Mouse (Mus musculus) left cerebral cortex, adult 9 months (tissue): ENCODE results near the gene Pemt.

ENCODE experiments used
- DNase-seq, 2 experiments: peaks; one replicate each; pipeline ENCODE4 v3.0.0; 2022; ENCODE audit warnings: low spot score in 2 of 2

The Pemt gene

DNA sequence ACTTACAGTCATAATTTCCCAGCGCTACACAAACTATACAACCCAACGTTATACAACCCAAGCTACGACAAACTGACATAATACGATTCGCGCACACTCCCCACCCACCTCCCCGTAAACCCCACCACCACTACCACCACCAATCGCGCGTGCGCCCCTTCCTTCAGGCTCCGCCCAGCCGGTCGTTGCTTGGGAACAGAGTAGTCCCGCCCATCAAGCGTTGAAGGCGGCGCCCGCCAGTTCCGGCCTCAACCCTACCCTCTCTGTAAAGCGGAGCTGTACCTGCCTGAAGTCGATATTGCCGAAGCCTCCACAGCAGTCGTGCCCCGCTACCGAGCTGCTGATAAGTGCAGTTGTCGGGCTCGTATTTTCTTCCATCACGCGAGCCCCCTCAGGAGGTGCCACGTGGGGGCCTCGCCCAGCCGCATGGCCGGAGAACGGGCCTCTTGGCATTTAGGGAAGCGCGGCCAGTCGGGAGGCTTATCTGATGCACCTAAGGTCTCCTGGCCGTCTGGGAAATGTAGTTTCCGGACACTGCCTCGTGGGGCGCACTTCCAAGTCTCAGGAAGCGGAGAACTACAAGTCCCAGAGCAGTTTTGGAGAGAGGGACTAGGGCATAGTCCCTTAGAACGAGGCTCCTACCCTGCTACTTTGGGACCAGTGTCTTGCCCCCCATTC is at the start of gene Pemt:
Pemt (minus strand) TSS at position 432 of the 678 bp plus-strand sequence.
- DNase-seq: peak; percentile 94 to 99

DNA sequence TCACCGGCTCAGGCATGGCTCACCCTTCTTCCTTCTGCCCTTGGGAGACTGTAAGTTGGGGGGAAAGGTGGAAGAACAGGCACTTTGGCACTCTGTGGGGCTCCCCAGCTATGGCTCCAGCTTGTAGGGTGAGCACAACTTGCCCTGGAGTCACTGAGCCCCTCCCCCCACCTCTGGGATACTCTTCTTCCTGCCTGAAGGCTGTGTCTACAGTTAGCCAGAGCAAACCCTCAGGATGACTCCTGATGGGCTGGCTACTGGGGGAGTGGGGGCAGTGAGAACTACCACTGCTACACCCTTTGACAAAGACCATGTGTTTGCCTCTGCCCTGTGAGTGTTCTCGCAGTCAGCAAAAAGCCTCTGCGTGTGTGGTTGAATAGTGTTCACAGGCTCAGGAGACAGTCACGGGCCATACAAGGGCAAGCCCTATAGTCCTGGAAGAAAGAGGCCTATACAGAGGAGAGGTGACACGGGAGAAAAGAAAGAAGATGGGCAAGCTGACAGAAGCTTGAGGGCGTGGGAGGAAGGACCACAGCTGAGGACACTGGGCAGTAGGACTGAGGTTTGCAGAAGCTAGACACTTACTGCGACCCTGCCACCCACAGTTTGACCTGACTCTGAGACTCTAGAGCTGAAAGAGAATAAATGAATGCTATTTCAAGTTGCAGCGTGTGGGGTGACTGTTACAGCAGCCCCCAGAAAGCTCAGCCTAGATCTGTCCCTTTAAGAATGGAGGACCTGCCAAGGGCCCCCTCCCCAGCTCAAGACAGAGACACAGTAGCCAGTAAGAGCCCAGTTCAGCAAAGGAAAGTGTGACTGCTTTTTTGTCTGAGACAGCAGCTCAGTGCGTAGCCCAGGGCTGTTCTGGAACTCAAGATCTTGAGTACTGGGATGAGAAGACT is 48.9 kb upstream of the Pemt start:
- DNase-seq: no peak

DNA sequence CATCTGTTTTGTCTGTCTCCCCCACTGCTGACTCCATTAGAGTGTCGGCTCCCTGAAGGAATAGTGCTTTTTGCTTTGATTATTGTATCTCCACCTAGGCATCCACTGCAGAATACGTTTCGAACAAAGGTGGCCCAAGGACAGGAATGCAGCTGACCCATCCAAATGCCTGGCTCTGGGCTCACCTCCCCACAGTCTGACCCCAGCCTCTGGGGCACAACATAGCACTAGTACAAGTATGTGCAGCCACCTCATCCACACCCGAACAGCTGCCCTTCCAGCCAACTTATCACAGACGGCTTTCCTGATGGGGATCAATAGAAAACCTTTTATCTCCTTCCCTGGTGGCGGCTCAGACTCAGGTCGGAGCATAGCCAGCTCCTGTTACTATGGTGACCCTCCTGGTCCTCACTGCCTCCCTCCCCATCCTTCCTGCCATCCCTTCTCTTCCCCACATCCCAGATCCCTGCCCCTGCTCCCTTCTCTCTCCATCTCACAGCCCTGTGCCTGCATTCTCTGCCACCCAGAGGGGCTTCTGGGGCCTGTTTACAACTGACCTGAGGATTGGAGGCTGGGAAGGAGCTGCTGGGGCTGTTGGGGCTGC is 47.8 kb upstream of the Pemt start:
- no peak for DNase-seq

DNA sequence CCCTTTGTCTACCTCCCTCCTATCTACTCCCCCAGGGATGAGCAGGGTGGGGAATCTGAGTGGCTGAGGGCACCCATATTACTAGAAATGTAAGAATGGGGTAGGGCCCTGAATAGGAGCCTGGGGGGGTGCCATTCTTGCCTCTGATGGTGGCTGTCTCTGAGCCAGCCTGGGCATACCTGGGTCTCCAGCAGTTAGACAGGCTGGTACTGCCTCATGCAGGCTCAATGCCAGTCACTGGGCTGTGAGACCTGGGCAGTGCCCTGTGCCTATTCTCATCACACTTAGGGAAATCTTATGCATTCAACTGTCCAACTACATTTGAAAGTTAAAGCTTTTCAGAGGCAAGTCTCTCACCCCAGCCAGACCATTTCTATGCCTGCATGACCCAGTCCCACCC is 46.9 kb upstream of the Pemt start:
- DNase-seq: no peak

DNA sequence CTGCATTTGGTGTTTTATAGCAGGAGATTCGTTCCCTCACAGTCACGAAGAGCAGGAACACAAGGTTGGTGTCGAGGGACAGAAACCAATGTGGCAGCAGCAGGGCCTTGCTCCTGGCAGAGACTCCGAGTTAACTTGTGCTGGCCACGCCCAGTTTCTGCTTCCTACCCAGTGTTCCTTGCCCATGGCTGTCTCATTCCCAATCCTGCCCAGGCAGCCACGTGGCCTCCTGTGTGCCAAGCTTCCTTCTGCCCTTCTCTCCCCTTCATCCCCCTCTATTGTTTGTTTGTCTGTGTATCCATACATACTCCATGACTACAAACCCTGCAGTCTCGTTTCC is 45.1 kb upstream of the Pemt start:
- DNase-seq: no peak

DNA sequence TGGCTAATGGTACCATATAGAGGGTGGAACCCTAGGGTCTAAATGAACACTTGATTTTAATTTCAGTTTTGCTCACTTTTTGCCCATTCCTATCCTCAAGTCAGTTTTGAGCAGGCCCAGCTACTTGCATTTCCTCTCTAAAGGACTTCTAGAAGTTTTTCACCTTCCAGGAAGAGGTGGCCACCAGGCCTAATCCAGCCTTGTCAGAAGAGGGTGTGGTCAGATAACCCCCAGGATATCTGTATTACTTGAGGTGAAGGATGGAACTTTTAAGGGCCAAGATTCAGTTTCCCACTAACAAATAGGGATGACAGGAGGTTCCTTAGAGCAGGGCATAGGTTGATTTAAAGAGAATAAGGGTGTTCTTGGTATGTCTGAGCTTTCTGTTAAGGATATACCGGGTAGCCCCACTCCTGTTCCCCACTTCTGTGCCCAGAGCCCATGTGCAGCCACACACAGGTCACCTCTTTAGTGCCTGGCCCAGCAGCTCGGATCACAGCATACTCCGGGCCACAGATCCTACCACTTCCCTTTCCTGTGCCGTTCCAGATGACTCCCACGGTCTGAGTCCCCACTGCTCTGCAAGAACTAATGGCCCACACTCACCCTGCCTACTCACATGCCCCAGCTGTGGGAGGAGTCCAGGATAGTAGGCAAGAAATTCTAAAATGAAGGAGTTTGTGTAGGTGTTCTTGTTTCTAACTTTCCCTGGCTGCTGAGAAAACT is 44.6 kb upstream of the Pemt start:
- peak in 1 of 2 experiments; percentile 11 for DNase-seq

DNA sequence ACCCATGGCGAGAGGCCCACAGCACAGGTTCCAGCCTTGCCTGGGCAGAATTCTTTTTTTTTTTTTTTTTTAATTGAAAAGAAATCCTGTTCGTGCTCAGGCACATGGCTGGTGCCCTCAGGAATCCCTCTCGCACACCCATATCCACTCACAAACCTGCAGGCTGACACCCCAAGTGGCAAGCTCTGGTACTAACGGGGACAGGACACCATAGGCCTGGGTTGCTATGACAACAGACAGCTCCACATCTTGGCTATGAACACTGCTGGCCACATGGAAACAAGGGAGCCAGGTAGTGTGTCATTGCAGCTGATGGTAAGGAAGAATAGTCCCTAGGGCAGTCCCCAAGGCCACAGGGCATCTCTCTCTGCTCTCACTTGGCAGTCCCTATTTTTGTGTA is 42.7 kb upstream of the Pemt start:
- peak in 1 of 2 experiments; percentile 66 for DNase-seq

DNA sequence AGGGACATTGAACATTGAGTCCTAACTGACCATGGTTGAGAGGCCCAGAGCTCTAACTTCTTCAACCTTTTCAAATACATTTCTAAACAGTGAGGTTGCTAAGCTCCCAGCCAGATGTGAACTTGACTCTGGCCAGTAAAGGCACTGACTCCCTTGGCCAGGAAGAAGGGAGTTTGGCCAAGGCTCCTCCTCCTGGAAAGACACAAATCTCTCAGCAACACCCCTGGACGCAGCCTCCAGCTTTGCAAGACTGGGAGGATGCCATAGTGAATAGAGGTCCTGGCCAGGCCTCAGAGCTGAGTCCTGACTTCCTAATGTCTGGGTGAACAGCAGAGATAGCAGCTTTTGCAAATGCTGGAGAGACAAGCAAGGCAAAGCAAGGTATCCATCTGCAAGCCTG is 40.4 kb upstream of the Pemt start:
- no peak for DNase-seq

DNA sequence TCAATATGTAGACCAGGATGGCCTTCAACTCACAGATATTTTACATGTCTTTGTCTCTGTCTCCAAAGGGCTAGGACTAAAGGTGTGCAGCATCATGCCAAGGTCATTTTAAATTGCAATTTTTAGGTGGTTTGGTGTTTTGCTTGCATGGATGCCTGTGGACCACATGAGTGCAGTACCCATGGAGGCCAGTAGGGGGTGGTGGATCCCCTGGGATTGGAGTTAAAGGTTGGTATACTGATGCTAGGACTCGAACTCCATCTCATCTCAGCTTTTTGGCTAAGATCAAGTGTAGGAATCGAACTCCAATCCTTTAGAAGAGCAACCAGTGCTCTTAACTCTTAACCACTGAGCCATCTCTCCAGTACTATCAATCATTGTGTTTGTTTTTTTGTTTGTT is 38.3 kb upstream of the Pemt start:
- no peak for DNase-seq

DNA sequence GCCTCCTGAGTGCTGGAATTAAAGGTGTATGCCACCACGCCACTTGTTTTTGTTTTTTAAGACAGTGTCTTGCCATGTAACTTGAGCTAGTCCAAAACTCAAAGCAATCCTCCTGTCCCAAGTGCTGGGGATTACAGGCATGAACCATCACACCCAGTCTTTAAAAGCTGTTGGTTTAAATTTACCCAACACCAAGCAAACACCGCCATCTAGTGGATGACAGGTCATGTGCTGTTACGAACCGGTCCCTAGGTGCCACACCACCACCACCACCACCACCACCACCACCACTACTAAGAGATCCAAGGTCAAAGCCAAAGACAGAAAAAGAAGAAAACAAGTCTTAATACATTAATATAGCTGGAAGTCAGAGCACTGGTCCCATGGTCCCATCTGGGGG is 30.5 kb upstream of the Pemt start:
- peak in 1 of 2 experiments; percentile 83 for DNase-seq

DNA sequence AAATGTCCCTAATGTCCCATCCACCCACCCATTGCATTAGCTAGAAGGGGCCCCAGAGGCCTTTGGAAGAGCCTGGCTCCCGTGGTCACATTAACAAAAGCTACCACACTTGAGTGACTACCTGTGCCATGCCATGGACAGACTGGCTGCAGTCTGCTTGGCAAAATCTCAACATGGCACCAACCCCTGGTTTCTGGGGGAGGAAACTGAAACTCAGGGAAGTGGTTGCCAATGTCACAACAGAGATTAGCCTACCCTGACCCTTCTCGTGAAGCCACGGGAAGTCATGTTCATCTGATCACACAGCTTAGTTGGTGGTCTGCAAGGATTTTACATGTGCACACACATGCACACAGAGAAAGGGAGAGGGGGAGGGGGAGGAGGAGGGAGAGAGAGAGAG is 29.9 kb upstream of the Pemt start:
- DNase-seq: no peak

DNA sequence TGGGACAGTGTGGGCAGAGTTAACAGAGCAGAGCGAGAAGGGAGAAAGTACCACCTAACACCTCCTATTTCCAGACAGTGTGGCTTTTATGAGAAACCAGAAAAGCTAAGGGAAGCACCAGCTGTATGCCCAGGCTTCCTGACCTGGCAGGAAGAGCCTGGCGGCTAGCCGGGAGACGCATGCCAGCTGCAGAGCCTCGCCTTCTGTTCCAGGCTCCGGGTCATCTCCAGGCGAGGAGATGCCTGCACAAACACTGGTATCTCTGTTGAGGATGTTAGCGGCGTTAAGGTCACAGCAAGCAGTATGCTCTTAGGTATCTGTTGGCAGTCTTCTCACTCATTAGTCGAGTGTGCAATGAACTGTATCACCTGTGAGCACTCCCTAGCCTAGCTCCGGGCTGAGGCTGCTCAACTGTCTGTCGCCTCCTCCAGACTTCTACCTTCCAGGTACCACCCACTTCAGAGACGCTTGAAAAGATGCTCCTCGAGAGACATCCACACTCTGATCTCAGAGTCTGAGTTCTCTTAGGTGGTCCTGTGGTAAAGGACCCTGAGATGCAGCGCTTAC is 27.7 kb upstream of the Pemt start:
- no peak for DNase-seq

DNA sequence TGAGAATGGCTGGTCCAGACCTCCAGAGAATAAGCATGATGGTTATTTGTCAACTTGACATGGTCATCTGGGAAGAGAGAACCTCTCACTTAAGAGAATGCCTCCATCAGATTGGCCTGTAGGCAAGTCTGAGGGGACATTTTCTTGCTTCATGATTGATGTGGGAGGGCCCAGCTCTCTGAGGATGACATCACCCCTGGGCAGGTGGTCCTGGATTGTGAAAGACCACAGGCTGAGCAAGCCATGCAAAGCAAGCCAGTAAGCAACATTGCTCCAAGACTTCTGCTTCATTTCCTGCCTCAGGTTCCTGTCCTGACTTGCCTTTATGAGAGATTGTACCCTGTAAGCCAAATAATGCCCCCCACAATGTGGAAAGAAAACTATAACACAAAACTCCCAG is 26.8 kb upstream of the Pemt start:
- DNase-seq: no peak

DNA sequence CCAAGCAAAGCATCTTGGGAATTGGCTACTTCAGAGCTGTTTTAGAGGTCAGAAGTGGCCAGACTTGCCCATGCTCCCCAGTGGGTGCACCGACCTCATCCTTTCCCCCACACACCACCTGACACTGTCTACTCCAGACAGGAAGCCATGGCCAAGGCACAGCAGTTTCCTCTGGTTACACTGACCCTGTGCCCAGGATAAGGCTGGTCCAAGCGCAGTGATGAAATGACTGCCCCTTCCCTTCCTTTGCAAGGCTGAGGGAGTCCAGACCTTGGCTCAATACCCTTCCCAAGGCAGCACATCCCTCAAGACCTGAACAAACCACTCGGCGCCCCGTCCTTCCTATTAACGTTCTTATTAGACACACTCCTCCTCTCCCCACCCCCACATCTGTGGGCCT is 24.9 kb upstream of the Pemt start:
- no peak for DNase-seq

DNA sequence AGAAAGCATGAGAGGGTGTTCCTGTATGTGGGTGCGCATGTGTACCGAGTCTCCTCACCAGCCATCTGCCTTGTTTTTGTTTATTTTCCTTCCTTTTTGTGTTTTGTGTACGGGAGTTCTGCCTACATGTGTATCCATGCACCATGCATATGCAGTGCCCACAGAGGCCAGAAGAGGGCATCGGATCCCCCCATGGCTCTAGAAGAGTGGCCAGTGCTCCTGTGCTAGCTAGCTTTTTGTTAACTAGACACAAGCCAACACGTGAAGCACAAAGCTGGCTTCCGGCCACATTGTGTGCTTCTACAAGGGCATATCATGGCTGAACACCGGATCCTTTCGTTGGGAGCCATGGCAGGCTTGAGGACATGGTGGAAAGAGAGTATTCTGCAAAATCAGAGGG is 24.3 kb upstream of the Pemt start:
- peak in 1 of 2 experiments; percentile 35 for DNase-seq

DNA sequence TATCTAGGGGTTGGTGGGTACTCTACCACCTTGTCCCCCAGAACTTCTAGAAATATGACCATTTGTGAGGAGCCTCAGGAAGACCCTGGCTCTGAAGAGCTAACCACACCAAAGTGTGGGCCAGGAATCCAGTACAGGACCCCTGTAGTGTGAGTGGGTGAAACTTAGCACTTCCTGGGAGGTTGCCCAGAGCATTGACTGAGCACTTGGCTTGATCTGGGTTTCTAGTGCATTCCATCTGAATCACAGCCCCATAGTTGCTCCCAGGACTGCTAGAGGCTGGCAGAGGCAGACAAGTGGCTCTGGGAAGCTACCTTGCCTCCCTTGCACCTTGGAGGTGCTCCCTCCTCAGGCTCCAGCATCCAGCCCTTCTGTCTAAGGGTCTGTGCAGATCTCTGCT is 22.3 kb upstream of the Pemt start:
- no peak for DNase-seq

DNA sequence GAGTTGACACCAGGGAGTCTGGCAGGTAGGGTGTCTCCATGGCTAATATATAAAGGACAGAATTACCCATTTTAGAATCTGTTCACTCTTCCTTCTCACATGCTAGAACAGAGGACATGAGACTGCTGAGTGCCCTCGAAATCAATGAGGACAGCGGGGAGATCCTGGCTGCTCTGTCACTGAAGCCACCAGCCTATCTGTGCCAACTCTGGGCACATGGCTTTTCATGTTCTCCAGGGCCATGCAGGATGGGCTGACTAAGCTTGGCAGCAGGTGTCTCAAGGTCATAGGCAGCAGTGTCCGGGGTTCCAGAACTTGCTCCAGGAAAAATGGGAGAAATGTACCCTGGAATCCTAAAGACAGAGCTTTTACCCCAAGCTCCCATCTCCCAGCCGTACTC is 21.4 kb upstream of the Pemt start:
- no peak for DNase-seq

DNA sequence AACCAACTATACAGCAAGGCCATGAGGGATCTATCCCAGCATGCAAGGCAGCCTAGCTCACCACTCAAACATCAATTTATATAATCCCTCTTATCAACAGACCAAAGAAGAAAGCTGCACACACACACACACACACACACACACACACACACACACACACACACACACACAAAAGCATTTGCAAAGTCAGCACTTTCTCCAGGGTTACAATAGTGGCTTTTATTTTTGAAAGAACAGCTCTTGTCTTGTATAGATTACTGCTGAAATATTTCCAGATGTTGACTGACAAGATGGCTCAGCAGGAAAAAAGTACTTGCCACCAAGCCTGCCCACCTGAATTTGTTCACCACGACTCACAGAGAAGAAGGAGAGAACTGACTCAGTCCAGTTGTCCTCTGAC is 19.0 kb upstream of the Pemt start:
- DNase-seq: no peak

DNA sequence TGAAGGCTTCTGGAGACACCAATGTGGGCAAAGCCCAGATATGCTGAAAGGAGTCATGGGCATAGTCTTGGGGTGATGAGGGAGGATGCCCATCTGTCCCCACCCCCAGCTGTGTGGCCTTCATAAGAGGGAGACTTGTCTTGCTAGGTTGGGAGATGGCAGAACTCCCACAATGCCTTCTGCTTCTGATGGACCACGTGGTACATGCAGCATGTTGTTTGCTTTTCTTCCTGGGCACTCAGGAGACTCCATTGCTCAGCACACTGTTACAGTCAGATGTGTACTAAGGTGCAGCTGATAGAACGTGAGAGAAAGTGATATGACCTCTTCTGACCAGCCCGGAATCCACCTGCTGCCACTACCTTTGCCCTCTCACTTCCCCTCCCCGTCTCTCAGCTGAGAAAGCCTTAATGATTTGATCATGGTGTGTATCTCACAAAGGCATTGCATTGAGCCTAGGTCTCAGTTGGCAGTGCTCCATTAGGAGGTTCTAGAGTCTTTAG is 15.3 kb upstream of the Pemt start:
- DNase-seq: no peak

DNA sequence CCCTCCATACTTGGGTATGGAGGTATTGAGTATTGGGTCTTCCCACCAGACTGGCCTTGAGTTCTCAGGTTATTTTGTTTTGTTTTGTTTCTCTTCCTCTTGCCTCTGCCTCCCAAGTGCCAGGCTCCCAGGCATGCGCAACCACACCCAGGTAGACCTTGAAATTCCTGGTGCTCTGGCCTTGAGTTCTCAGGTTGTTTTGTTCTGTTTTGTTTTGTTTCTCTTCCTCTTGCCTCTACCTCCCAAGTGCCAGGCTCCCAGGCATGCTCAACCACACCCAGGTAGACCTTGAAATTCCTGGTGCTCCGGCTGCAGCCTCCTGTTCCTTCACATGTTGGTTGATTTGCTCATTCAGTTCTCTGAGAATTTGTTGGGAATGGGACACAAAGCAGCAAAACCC is 13.7 kb upstream of the Pemt start:
- no peak for DNase-seq

DNA sequence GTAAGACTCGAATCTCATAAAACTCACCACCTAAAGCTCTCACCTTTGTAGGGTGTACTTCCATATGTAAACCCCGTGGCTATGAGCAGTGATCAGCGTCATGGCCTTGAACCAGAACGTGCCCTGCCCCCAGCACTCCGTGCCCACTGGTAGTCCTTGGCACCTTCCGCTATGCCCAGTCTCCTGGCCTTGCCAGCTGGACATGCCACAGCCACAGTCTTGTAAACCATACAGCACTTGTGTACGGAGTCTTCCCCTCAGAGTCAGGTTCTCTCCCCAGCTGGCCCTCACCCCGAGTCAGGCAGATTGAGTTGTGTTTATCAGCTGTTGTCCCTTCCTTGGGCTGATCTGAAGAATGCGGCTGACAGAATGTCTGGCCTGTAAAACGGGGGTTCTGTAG is 12.2 kb upstream of the Pemt start:
- no peak for DNase-seq

DNA sequence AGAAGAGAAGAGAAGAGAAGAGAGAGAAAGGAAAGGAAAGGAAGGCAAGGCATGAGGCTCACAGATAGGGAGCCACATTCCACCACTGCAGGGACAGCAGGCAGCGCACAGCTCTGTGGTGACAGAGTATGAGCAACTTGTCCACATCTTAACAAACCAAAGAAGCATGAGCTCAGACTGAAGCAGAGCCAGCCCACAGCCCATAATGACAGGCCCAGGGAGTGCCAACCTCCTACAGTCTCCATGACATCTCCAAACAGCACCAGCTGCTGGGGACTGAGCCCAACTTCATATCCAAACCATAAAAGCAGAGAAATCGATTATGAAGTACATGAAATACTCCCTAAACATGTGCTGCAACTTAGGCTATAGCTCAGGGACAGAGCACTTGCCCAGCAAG is 11.7 kb upstream of the Pemt start:
- peak in 1 of 2 experiments; percentile 34 for DNase-seq
